Mouse (Mus musculus) liver, embryonic 14.5 days (tissue): ENCODE data around the gene Acin1.
A peak's percentile ranks its signal among the peaks of the same experiment; 100 is the strongest.

Experiments
- CTCF ChIP-seq: IDR thresholded peaks from 2 replicates; pipeline ENCODE4 v1.5.1; 2016; ENCODE audit warnings: antibody characterized with exemption, low read depth, control low read depth
- EP300 ChIP-seq: IDR thresholded peaks from 2 replicates; pipeline ENCODE4 v1.6.1; 2016; ENCODE audit warnings: antibody characterized with exemption, low read depth

DNA sequence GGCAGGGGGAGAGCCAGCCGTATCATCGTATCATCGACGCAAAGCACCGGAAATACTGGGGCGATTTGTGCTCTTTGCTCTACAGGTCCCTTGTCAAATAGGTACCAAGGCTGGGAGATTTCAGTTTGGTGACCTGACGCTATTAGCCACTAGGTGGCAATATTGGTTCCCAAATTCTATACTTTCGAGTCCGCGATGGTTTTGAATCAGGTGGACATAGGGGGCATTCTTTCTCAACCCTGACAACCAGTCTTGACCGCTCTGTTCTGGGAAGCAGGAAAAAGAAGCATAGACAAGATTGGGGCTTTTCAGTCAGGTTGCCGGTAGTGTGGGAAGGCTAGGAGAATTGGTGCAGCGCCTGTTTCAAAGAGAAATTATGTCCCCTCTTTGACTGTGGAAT is 27.4 kb upstream of the Acin1 start:
- peak; percentile 82 for TF ChIP-seq CTCF
- TF ChIP-seq EP300, result no peak
